Mouse (Mus musculus): ENCODE data around the gene Dstn. TPM values are rescaled to one million over a fixed set of nuclear protein-coding genes. Genes with fewer than 3 reads are reported as not detected.

The Dstn gene
- total RNA-seq, 1 experiment from 2014 or later, result 146 TPM

DNA sequence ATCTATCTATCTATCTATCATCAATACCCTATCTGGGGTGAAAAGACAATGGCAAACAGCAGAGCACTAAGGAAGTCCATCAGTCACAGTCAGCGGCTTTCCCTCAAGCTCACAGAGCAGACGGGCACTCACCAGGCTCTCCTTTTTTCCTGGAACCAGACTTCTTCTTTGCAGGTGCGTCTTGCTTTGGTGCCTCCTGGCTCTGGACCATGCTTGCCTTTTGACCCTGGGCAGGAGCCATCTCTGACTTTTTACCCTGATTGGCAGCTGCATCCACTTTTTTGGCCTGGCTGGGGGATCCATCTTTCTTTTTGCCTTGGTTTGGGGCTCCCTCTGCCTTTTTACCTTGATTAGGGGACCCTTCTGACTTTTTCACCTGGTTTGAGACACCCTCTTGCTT lies 72.9 kb downstream of the Dstn start:
- ATAC-seq (replicated peaks; ENCODE audit: insufficient number of reproducible peaks, low FRiP score, low TSS enrichment, poor library complexity, severe bottlenecking), result no peak

DNA sequence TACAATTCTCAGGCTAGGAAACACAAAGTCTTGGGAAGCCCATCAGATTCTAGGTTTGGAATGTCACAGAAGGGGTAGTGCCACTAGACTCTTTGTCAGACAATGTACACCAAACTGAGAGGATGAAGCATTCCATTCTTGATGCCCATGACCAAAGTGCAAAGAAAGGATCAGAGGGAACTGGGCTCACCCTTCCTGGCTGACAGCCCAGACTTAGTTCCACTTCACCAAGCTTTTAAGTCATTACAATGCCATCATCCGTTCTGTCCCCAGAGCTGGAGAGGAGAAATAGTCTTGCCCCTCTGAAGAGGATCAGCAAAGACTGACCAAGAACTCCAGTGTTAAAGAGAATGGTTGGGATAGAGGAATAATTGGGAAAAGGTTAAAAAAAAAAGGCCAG lies 75.9 kb downstream of the Dstn start:
- ATAC-seq (replicated peaks; ENCODE audit: insufficient number of reproducible peaks, low FRiP score, low TSS enrichment, poor library complexity, severe bottlenecking), result no peak

DNA sequence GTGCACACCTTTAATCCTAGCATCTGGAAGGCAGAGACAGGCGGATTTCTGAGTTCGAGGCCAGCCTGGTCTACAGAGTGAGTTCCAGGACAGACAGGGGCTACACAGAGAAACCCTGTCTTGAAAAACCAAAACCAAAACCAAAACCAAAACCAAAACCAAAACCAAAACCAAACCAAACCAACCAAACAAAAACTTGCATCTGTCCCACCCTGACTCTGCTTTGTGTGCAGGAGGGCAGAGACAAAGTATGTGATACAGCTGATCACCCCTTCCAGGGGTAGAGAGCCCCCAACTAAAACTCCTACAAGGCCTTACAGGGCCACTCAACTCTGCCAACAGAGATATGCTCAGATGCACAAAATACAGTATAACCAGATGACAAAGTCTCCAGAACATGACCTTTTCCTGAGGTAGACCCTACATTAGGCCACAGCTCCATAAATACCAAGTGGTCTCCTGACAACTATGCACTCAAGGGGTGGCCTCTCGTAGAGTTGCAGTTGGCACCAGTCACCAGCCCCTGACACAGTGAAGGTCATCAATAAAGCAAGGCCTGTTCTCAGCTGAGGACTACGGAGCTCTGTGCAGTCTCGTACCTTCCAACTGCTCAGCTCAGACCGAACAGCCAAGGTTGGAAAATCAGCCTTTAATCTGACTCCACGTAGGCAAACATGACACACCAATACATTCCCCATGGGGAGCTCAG lies 77.0 kb downstream of the Dstn start:
- no peak for ATAC-seq (replicated peaks; ENCODE audit: insufficient number of reproducible peaks, low FRiP score, low TSS enrichment, poor library complexity, severe bottlenecking)

Other genes with a start within 250 kb of the Dstn start
- 0.19 to 1.3 TPM (median 1.1 TPM) in 3 replicates for gene Bfsp1, start 52.1 kb upstream of the Dstn start, total RNA-seq (2017)
- gene Rrbp1, start 95.9 kb downstream of the Dstn start, total RNA-seq (2017), result 228 to 287 TPM (median 266 TPM) in 3 replicates
- gene Banf2, start 117.7 kb downstream of the Dstn start, total RNA-seq (2017), result not detected in 3 replicates

Data from monocyte, adult 5-6 weeks (primary cell).